Mouse (Mus musculus) kidney, adult 18-20 months (tissue): ENCODE measurements around the gene Gm3072.
"Not testable (repeated sequence)": the region's sequence is repeated elsewhere in the genome, so short reads cannot be mapped to it uniquely, and the experiment has no call there.

ENCODE experiments used
- DNase-seq: peaks from one replicate; pipeline ENCODE4 v3.0.0; 2021

Gene Gm3072

GRCm38 (mm10) chr14:41624512-41624911 lies at the start of gene Gm3072:
TSS of gene Gm3072 (minus strand) at chr14:41624612.
- not testable (repeated sequence) for DNase-seq

GRCm38 (mm10) chr14:41648176-41648575 lies 23.8 kb upstream of the Gm3072 start:
- not testable (repeated sequence) for DNase-seq

- not testable (repeated sequence) for DNase-seq
Observed at GRCm38 (mm10) chr14:41646387-41646786, 22.0 kb upstream of the Gm3072 start, which contains the start of gene Gm3676. TSS of gene Gm3676 (minus strand) at chr14:41646487.

- DNase-seq: not testable (repeated sequence)
Observed at GRCm38 (mm10) chr14:41630144-41630543, 5.7 kb upstream of the Gm3072 start.

GRCm38 (mm10) chr14:41622535-41622934 lies 1.9 kb downstream of the Gm3072 start:
- not testable (repeated sequence) for DNase-seq

- DNase-seq: not testable (repeated sequence)
Observed at GRCm38 (mm10) chr14:41610690-41611089, 13.7 kb downstream of the Gm3072 start.

- DNase-seq: not testable (repeated sequence)
Observed at GRCm38 (mm10) chr14:41600935-41601334, 23.5 kb downstream of the Gm3072 start.

- not testable (repeated sequence) for DNase-seq
Observed at GRCm38 (mm10) chr14:41586346-41586745, 38.1 kb downstream of the Gm3072 start.

GRCm38 (mm10) chr14:41572911-41573310 lies 51.5 kb downstream of the Gm3072 start, which contains the start of gene 1700049E17Rik2:
TSS of gene 1700049E17Rik2 (plus strand) at chr14:41573211.
- DNase-seq: not testable (repeated sequence)
